Mouse (Mus musculus): Measurements from ENCODE around the gene Ppp1r13b.

- TF ChIP-seq CTCF (IDR thresholded peaks at IDR 0.05; ENCODE audit: borderline replicate concordance, insufficient read depth, low read length): no peak
- no peak for TF ChIP-seq POLR2A (IDR thresholded peaks at IDR 0.05; ENCODE audit: low read depth, low read length)
Observed at GRCm38 (mm10) chr12:111882022-111882421, 25.9 kb downstream of the Ppp1r13b start.
